Mouse (Mus musculus) bone marrow, adult 2 months (tissue): ENCODE results near the gene Hnrnph3. TPM values are rescaled to one million over a fixed set of nuclear protein-coding genes. Genes with fewer than 3 reads are reported as not detected.

ENCODE experiments used
- H3K27ac ChIP-seq: fragments of 200-500 bp; 2 replicates; pipeline ENCODE4 v1.5.1; 2012; ENCODE audit warnings: low read depth, mild to moderate bottlenecking, control low read depth, inconsistent platforms, low read length; ENCODE audit not compliant: control insufficient read depth, poor library complexity, insufficient read depth
- H3K4me1 ChIP-seq: fragments of 200-500 bp; 2 replicates; pipeline ENCODE4 v1.6.1; 2011; ENCODE audit warnings: low read length; ENCODE audit not compliant: control insufficient read depth, insufficient read depth
- H3K4me3 ChIP-seq: fragments of 200-500 bp; replicated peaks from 2 replicates; pipeline ENCODE3; 2011; ENCODE audit warnings: mild to moderate bottlenecking, low read depth, low read length, control low read depth; ENCODE audit not compliant: control insufficient read depth
- CTCF ChIP-seq: fragments of 200-500 bp; IDR thresholded peaks from 2 replicates; pipeline ENCODE4 v1.5.1; 2011; ENCODE audit warnings: low read length, control low read depth; ENCODE audit not compliant: control insufficient read depth, insufficient read depth
- POLR2A ChIP-seq: fragments of 200-500 bp; IDR thresholded peaks from 2 replicates; pipeline ENCODE4 v1.6.1; 2011; ENCODE audit warnings: low read depth, mild to moderate bottlenecking, control low read depth, low read length, borderline replicate concordance; ENCODE audit not compliant: control insufficient read depth
- WGBS: fragments of 180-500 bp; shearing (Covaris S2); methylation state at CpG from one replicate; pipeline ENCODE4 v1.1.7; 2018; 5-methylcytosine and 5-hydroxymethylcytosine counted together
- polyA plus RNA-seq: library from polyadenylated mRNA; stranded (reverse); fragments of >200 nt; gene quantifications from 2 replicates; pipeline ENCODE4 v1.2.4, GENCODE M21; 2011; ENCODE audit warnings: low replicate concordance; ENCODE audit not compliant: missing spikeins, insufficient read depth, insufficient read length

Hnrnph3 gene
- polyA plus RNA-seq: 73.5 and 89.4 TPM in 2 replicates

DNA sequence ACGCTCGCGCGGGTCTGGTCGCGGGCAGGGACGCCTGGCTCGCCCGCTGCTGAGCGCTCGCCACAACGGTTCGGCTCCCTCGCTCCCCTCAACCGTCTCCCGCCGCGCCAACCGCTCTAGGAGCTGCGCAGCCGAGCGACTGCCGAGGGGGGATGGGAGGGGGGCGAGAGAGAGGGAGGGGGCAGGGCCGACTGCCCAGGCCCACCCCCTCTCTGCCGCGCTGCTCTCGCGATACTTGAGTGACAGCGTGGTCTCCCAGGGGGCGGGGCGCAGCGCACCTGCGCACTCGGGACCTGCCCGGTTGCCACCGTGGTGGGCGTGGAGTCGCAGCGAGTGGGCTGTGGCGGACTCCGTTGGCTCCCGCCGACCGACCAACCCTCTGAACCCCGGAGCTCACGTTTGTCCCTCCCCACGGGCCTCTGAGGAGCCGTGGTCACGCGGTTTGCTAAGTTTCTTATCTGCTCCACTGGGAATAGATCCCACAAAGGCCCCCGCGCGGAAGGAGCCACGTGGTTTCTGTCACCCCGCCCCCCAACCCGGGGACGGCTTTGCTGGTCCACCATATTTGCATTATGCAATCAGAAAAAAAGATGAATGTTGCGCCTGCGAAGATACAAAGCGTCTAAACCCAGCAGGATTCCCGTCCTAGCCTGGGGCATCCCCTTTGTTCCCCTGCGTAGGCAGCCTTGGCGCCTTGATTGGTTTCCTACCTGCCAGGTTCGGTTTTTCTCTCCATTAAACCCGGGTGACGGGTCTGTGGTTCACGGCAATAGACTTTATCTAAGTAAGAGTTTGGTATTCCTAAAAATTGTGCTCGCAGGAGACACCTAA is at the start of gene Hnrnph3, which contains the start of gene Pbld2:
TSS of gene Hnrnph3 (minus strand) at position 469 of the 831 bp plus-strand sequence.
TSS of gene Pbld2 (plus strand) at position 567 of the 831 bp plus-strand sequence.
- Histone ChIP-seq H3K4me1 (no peaks in the 10 kb centered on the region; the same call in 1 of the 2 replicates), H3K4me3 (peak within 1 kb of the TSS; percentile 94), H3K27ac (peak within 1 kb of the TSS; percentile 100)
- WGBS: under 1% methylated on average over 66 of the region's 69 CpGs
- no peak for TF ChIP-seq CTCF
- peak; percentile 93 for TF ChIP-seq POLR2A

DNA sequence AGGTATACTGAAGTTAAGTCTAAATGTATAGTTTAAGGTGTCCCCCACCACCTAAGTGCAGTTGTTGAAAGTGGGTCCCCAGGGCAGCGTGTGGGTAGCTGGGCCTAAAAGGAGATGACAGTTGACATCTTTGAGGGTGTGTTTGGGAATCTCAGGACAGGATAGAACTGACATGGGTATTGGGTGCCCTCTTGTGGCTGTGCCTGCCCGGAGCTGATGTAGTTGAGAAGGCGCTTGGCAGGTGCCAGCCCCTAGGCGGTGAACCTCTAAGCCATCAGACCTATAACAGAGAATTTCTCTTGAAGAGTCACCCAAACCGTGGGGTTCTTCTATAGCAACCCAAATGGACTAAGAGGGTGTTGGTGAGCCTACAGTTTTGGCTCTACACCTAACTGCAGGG is 42.0 kb upstream of the Hnrnph3 start:
- Histone ChIP-seq H3K4me1 (no peaks in the 10 kb centered on the region), H3K27ac (no peak overlapping the region), H3K4me3 (no peak overlapping the region)
- WGBS: 12% methylated on average over 5 of the region's 5 CpGs
- TF ChIP-seq CTCF: peak; percentile 75
- TF ChIP-seq POLR2A: no peak

DNA sequence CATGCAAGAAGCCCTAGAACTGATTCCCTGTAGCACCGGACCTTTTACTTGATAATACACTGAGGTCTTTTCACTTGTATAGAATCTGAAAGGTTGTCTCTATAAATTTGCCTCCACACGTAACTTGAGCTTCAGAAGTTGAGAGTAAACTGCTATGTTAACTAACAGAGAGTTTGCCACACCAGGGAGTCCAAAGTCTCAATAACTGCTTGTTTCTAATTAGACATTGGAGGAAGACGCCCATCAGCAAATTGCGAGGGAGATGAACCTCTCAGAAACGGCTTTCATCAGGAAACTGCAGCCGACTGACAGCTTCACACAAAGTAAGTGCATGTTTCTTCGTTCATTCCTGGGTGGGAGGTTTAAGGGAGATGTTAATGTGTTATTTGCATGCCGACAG is 41.5 kb upstream of the Hnrnph3 start:
- Histone ChIP-seq H3K27ac (no peak overlapping the region), H3K4me1 (no peaks in the 10 kb centered on the region), H3K4me3 (no peak overlapping the region)
- TF ChIP-seq POLR2A (no peak), CTCF (no peak)
- 72% methylated on average over 8 of the region's 8 CpGs for WGBS

DNA sequence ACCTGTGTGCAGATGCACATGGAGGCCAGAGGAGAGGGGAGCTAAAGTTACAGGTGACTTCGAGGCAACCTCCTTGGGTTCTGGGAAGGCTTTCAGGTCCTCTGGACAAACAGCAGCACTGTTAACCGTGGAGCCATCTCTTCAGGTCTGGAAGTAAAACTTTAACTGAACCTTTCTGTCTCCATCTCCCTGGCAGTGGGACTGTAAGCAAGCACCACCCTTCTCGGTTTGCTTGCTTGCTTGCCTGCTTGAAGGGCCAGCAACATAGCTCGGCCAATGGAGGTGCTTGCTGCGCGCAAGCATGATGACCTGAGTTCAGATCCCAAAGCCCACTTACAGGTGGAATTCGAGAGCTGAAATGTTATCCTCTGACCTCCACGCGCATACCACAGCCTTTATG is 40.5 kb upstream of the Hnrnph3 start:
- Histone ChIP-seq H3K4me3 (no peak overlapping the region), H3K27ac (no peak overlapping the region), H3K4me1 (no peaks in the 10 kb centered on the region)
- TF ChIP-seq POLR2A (no peak), CTCF (no peak)
- 83% methylated on average over 9 of the region's 9 CpGs for WGBS

DNA sequence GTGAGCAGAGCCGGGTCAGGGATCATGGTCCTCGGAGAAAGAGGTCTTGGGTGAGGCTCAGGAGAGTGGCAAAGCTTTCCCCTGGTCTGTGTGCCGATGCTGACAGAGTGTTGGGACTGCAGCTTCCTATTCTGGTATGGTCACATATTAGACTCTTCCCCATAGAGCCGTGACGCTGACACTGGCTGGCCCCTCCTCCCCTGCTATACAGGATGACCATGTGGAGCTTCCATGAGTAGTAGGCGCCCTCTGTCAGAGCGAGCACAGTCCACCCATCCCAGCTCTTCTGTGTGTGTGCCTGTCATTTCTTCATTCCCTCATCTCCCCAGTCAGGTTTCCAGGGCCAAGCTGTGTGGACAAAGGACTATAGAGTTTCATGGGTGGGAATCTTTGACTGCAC is 39.3 kb upstream of the Hnrnph3 start:
- H3K4me3 ChIP-seq: no peak overlapping the region
- TF ChIP-seq POLR2A: no peak
- TF ChIP-seq CTCF: no peak
- 80% methylated on average over 7 of the region's 7 CpGs for WGBS
- H3K27ac ChIP-seq: no peak overlapping the region
- H3K4me1 ChIP-seq: no peaks in the 10 kb centered on the region

DNA sequence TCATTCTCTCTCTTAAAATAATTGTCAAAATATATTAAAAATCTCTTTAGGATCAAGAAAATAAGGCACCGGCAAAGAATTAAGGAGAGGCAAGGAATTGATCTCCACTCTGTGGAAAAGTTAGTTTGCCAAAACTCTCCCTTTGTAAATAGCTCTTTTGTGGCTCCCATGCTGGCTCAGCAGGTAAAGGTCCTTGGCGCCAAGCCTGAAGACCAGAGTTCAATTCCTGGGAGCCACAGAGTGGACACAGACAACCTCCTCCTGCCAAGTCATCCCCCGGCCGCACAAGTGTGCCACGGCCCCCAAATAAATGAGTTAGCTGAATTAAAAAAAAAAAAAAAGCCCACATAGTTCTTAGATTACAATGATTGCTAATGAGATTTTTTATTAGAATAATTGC is 38.7 kb upstream of the Hnrnph3 start:
- 88% methylated on average over 5 of the region's 5 CpGs for WGBS
- H3K4me3 ChIP-seq: no peak overlapping the region
- TF ChIP-seq POLR2A (no peak), CTCF (no peak)
- no peaks in the 10 kb centered on the region for H3K4me1 ChIP-seq
- H3K27ac ChIP-seq: no peak overlapping the region

DNA sequence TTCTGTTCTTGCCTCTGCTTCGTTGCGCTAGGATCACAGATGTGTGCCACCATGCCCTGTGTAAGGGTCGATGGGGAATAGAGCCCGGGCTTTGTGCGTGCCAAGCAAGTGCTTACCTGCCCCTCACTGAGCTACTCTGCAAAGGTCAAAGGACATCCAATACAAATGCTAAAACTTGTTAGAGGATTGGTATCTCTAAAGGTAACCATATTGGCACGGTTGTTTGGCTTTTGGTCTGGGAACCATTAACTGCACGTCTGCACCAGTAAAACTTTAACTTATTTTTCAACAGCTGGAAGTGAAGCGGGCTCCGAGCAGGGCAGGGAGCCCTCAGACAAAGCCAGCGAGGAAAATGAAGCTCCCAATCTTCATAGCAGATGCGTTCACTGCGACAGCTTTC is 37.2 kb upstream of the Hnrnph3 start:
- no peak overlapping the region for H3K27ac ChIP-seq
- H3K4me1 ChIP-seq: no peaks in the 10 kb centered on the region
- H3K4me3 ChIP-seq: no peak overlapping the region
- 86% methylated on average over 12 of the region's 12 CpGs for WGBS
- TF ChIP-seq POLR2A (no peak), CTCF (no peak)

DNA sequence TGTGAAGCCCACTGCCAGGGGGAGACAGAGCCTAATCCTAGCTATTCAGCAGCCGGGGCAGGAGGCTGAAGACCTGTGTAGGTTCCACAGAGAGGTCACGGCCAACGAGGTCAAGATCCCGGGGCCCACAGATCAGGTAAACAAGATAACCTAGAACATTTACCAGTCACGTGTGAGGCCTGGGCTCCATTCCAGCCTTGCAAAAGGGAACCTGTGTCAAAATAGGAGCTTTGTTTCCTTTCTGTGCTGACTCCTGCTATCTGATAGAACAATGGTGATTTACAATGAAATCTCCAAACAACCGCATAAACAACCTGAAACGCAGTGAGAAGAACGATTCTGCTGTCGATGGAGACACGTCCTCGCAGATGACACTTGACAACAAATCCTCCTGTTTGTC is 36.4 kb upstream of the Hnrnph3 start:
- TF ChIP-seq POLR2A: no peak
- TF ChIP-seq CTCF: no peak
- H3K27ac ChIP-seq: no peak overlapping the region
- no peak overlapping the region for H3K4me3 ChIP-seq
- WGBS: 31% methylated on average over 11 of the region's 11 CpGs
- H3K4me1 ChIP-seq: no peaks in the 10 kb centered on the region
